Mouse (Mus musculus): ENCODE measurements around the gene Ptov1. TPM values are rescaled to one million over a fixed set of nuclear protein-coding genes. Genes with fewer than 3 reads are reported as not detected.

Gene Ptov1
- polyA plus RNA-seq, 1 experiment from 2014 or later = 310 TPM

DNA sequence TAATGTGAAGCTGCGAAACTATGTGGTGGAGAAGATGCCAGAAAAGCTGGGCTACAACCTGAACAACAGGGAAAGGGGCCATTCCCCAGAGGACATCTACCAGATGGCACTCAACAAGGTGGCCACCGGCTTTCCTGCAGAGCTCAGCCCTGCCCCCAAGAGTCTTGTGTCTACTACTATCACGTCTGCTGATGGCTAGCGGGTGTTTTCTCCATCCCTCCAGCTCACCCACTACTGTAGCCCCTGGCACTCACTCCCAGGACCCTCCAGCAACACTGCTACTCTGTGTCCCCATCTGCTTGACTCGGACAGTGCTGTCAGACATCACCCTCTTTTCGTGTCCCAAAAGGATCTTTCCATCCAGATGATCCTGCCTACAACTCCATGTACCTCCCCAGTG lies 31.5 kb downstream of the Ptov1 start:
- no peak overlapping the region for H3K4me3 ChIP-seq (ENCODE audit: control insufficient read depth in 1 of 2, insufficient read depth in 1 of 2, low read depth in 1 of 2, low read length in 2 of 2)
- 79% methylated on average over 6 of the region's 6 CpGs for WGBS
- ATAC-seq (ENCODE audit: insufficient number of reproducible peaks, insufficient read depth, low FRiP score, low read depth) = no peak
- H3K27me3 ChIP-seq (ENCODE audit: control insufficient read depth, insufficient read depth, low read length) = peaks cover 13% of the 10 kb centered on the region
- no peak overlapping the region for H3K9ac ChIP-seq (ENCODE audit: low read length)
- H3K9me3 ChIP-seq (ENCODE audit: control insufficient read depth, low read length) = no peaks in the 10 kb centered on the region
- peaks cover 29% of the 10 kb centered on the region for H3K36me3 ChIP-seq (ENCODE audit: control insufficient read depth, insufficient read depth, low read length)
- no peak overlapping the region for H3K27ac ChIP-seq (replicated peaks in 1 of 2; ENCODE audit: control insufficient read depth in 1 of 2, insufficient read depth in 1 of 2, low read depth in 2 of 2, low read length in 2 of 2)
- peaks cover 12% of the 10 kb centered on the region in 2 experiments for H3K4me1 ChIP-seq (ENCODE audit: control insufficient read depth in 2 of 2, insufficient read depth in 2 of 2, low read length in 2 of 2)
- H3K4me2 ChIP-seq (ENCODE audit: low read length) = no peak overlapping the region

- H3K9me3 ChIP-seq (ENCODE audit: control insufficient read depth, low read length) = no peaks in the 10 kb centered on the region
- 83% methylated on average over 9 of the region's 9 CpGs for WGBS
- no peak overlapping the region for H3K9ac ChIP-seq (ENCODE audit: low read length)
- peaks cover 12 to 17% of the 10 kb centered on the region in 2 experiments for H3K4me1 ChIP-seq (ENCODE audit: control insufficient read depth in 2 of 2, insufficient read depth in 2 of 2, low read length in 2 of 2)
- H3K27me3 ChIP-seq (ENCODE audit: control insufficient read depth, insufficient read depth, low read length) = peaks cover 13% of the 10 kb centered on the region
- no peak overlapping the region for H3K27ac ChIP-seq (replicated peaks in 1 of 2; ENCODE audit: control insufficient read depth in 1 of 2, insufficient read depth in 1 of 2, low read depth in 2 of 2, low read length in 2 of 2)
- no peak overlapping the region for H3K4me2 ChIP-seq (ENCODE audit: low read length)
- peaks cover 21% of the 10 kb centered on the region for H3K36me3 ChIP-seq (ENCODE audit: control insufficient read depth, insufficient read depth, low read length)
- no peak for ATAC-seq (ENCODE audit: insufficient number of reproducible peaks, insufficient read depth, low FRiP score, low read depth)
- H3K4me3 ChIP-seq (ENCODE audit: control insufficient read depth in 1 of 2, insufficient read depth in 1 of 2, low read depth in 1 of 2, low read length in 2 of 2) = no peak overlapping the region
Observed at GRCm38 (mm10) chr7:44836423-44837053, 33.0 kb downstream of the Ptov1 start.

DNA sequence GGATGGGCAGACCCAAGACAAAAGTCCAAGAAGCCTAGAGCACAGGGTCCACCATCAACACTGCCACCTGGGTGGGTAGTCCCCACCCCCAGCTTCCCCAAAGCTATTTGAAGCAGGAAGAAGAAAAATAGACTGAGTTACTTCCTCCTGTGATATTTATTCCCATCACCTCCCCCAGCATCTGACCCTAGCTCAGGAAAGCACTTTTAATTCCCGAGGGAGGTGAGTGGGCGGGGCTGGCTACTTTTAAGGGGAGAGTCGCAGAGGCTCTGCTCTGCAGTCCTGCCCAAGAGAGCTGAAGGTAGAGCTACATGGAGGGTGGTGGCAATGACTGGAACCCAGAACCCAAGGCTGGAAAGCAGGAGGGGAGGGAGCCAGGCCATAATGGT lies 33.6 kb downstream of the Ptov1 start:
- WGBS = 42% methylated on average over 3 of the region's 3 CpGs
- H3K9ac ChIP-seq (ENCODE audit: low read length) = no peak overlapping the region
- no peak for ATAC-seq (ENCODE audit: insufficient number of reproducible peaks, insufficient read depth, low FRiP score, low read depth)
- H3K9me3 ChIP-seq (ENCODE audit: control insufficient read depth, low read length) = no peaks in the 10 kb centered on the region
- no peak overlapping the region for H3K4me3 ChIP-seq (ENCODE audit: control insufficient read depth in 1 of 2, insufficient read depth in 1 of 2, low read depth in 1 of 2, low read length in 2 of 2)
- no peak overlapping the region for H3K4me2 ChIP-seq (ENCODE audit: low read length)
- H3K36me3 ChIP-seq (ENCODE audit: control insufficient read depth, insufficient read depth, low read length) = peaks cover 21% of the 10 kb centered on the region
- peaks cover 12 to 17% of the 10 kb centered on the region in 2 experiments for H3K4me1 ChIP-seq (ENCODE audit: control insufficient read depth in 2 of 2, insufficient read depth in 2 of 2, low read length in 2 of 2)
- peaks cover 13% of the 10 kb centered on the region for H3K27me3 ChIP-seq (ENCODE audit: control insufficient read depth, insufficient read depth, low read length)
- no peak overlapping the region for H3K27ac ChIP-seq (replicated peaks in 1 of 2; ENCODE audit: control insufficient read depth in 1 of 2, insufficient read depth in 1 of 2, low read depth in 2 of 2, low read length in 2 of 2)

DNA sequence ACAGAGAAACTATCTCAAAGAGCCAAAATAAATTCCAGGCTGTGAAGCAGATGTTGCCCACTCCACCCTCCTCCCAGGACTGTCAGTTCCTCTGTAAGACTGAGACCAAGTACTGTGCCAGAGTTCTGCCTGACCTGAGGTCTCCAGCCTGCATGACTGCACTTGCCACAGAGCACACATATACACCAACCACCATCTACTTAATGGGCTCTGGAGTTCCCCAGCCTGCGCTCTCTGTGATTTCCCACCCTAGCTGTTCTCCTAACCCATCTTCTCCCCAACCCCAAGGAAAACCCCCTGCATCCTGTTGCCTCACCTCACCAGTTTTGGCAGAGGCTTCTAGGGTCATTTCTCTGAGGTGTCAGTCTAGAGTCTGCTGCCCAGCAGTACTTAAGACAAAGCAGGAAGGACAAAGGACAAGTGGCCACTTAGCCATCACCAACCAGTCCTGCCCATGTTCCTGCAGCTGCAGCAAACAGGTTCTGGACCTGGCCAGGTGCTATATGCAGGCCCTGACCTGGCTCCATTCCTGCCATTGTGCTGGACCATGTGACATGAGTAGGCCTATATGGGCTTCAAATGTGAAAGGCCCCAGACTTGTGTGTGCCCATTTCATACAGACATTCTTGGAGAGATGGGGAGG lies 34.1 kb downstream of the Ptov1 start:
- 88% methylated on average over 1 of the region's 1 CpGs for WGBS
- Histone ChIP-seq H3K4me1 (ENCODE audit: control insufficient read depth in 2 of 2, insufficient read depth in 2 of 2, low read length in 2 of 2) (peaks cover 12 to 17% of the 10 kb centered on the region in 2 experiments), H3K9me3 (ENCODE audit: control insufficient read depth, low read length) (no peaks in the 10 kb centered on the region), H3K27me3 (ENCODE audit: control insufficient read depth, insufficient read depth, low read length) (peaks cover 8% of the 10 kb centered on the region), H3K9ac (ENCODE audit: low read length) (no peak overlapping the region), H3K4me3 (ENCODE audit: control insufficient read depth in 1 of 2, insufficient read depth in 1 of 2, low read depth in 1 of 2, low read length in 2 of 2) (no peak overlapping the region), H3K4me2 (ENCODE audit: low read length) (no peak overlapping the region), H3K36me3 (ENCODE audit: control insufficient read depth, insufficient read depth, low read length) (peaks cover 21% of the 10 kb centered on the region), H3K27ac (replicated peaks in 1 of 2; ENCODE audit: control insufficient read depth in 1 of 2, insufficient read depth in 1 of 2, low read depth in 2 of 2, low read length in 2 of 2) (no peak overlapping the region)
- ATAC-seq (ENCODE audit: insufficient number of reproducible peaks, insufficient read depth, low FRiP score, low read depth) = no peak

DNA sequence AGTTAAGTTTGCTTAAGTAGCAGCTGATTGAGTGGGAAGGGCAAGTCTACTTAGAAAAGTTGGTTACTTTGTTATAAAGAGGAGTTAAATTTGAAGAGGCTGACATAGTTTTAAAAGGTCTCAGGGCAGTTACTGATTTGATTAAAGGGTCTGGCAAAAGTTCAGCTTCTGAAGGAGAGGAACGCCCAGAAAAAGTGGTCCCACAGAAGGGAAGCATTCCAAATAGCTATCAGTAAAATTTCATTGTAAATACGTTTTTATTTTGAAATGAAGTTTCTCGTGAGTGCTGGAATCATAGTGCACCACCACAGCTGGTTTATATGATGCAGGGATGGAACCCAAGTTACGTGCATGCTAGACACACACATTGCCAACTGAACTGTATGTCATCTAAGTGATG lies 36.8 kb downstream of the Ptov1 start:
- Histone ChIP-seq H3K27ac (replicated peaks in 1 of 2; ENCODE audit: control insufficient read depth in 1 of 2, insufficient read depth in 1 of 2, low read depth in 2 of 2, low read length in 2 of 2) (no peak overlapping the region), H3K27me3 (ENCODE audit: control insufficient read depth, insufficient read depth, low read length) (no peaks in the 10 kb centered on the region), H3K4me3 (ENCODE audit: control insufficient read depth in 1 of 2, insufficient read depth in 1 of 2, low read depth in 1 of 2, low read length in 2 of 2) (no peak overlapping the region), H3K9me3 (ENCODE audit: control insufficient read depth, low read length) (no peaks in the 10 kb centered on the region), H3K36me3 (ENCODE audit: control insufficient read depth, insufficient read depth, low read length) (peaks cover 46% of the 10 kb centered on the region), H3K9ac (ENCODE audit: low read length) (no peak overlapping the region), H3K4me2 (ENCODE audit: low read length) (no peak overlapping the region), H3K4me1 (ENCODE audit: control insufficient read depth in 2 of 2, insufficient read depth in 2 of 2, low read length in 2 of 2) (0 out of 4 replicates have a peak, but pooled peaks cover 2 to 5% of the 10 kb centered on the region in 2 experiments)
- 68% methylated on average over 4 of the region's 4 CpGs for WGBS
- ATAC-seq (ENCODE audit: insufficient number of reproducible peaks, insufficient read depth, low FRiP score, low read depth) = no peak

- 92% methylated on average over 5 of the region's 5 CpGs for WGBS
- peaks cover 52% of the 10 kb centered on the region for H3K36me3 ChIP-seq (ENCODE audit: control insufficient read depth, insufficient read depth, low read length)
- no peak for ATAC-seq (ENCODE audit: insufficient number of reproducible peaks, insufficient read depth, low FRiP score, low read depth)
- peaks cover 0 to 19% of the 10 kb centered on the region in 2 experiments; a peak in 1 of 4 replicates for H3K4me1 ChIP-seq (ENCODE audit: control insufficient read depth in 2 of 2, insufficient read depth in 2 of 2, low read length in 2 of 2)
- H3K9me3 ChIP-seq (ENCODE audit: control insufficient read depth, low read length) = no peaks in the 10 kb centered on the region
- no peak overlapping the region for H3K9ac ChIP-seq (ENCODE audit: low read length)
- no peaks in the 10 kb centered on the region for H3K27me3 ChIP-seq (ENCODE audit: control insufficient read depth, insufficient read depth, low read length)
- no peak overlapping the region for H3K4me2 ChIP-seq (ENCODE audit: low read length)
- H3K27ac ChIP-seq (replicated peaks in 1 of 2; ENCODE audit: control insufficient read depth in 1 of 2, insufficient read depth in 1 of 2, low read depth in 2 of 2, low read length in 2 of 2) = no peak overlapping the region
- H3K4me3 ChIP-seq (ENCODE audit: control insufficient read depth in 1 of 2, insufficient read depth in 1 of 2, low read depth in 1 of 2, low read length in 2 of 2) = no peak overlapping the region
Observed at GRCm38 (mm10) chr7:44828706-44829105, 40.9 kb downstream of the Ptov1 start.

GRCm38 (mm10) chr7:44826771-44827170 lies 42.8 kb downstream of the Ptov1 start:
- Histone ChIP-seq H3K36me3 (ENCODE audit: control insufficient read depth, insufficient read depth, low read length) (peaks cover 46% of the 10 kb centered on the region), H3K9me3 (ENCODE audit: control insufficient read depth, low read length) (no peaks in the 10 kb centered on the region), H3K9ac (ENCODE audit: low read length) (peak overlapping the region; percentile 34; the same call in 1 of the 2 replicates), H3K27ac (replicated peaks in 1 of 2; ENCODE audit: control insufficient read depth in 1 of 2, insufficient read depth in 1 of 2, low read depth in 2 of 2, low read length in 2 of 2) (no peak overlapping the region), H3K27me3 (ENCODE audit: control insufficient read depth, insufficient read depth, low read length) (no peaks in the 10 kb centered on the region), H3K4me2 (ENCODE audit: low read length) (no peak overlapping the region), H3K4me1 (ENCODE audit: control insufficient read depth in 2 of 2, insufficient read depth in 2 of 2, low read length in 2 of 2) (peaks cover 0 to 26% of the 10 kb centered on the region in 2 experiments; a peak in 1 of 4 replicates), H3K4me3 (ENCODE audit: control insufficient read depth in 1 of 2, insufficient read depth in 1 of 2, low read depth in 1 of 2, low read length in 2 of 2) (no peak overlapping the region)
- no peak for ATAC-seq (ENCODE audit: insufficient number of reproducible peaks, insufficient read depth, low FRiP score, low read depth)
- WGBS = 90% methylated on average over 3 of the region's 3 CpGs

All from heart, embryonic 14.5 days (tissue).